In genomic region chr9:65298761-65299160, GRCm38 (mm10) we compare ENCODE assay signal across 25 mouse cellular contexts. TPM values are rescaled to one million over a fixed set of nuclear protein-coding genes. Genes with fewer than 3 reads are reported as not detected.
"Had no signal": no experiment of that assay in that cellular context is flagged by ENCODE, and none has a peak within 500 bp of the region (broad histone marks: within the 10 kb centered on the region; RNA-seq: fewer than 3 reads in every experiment).

No protein-coding gene starts in this region.

- ATAC-seq: midbrain, embryonic 13.5 days; midbrain, embryonic 16.5 days had no signal

- DNase-seq: kidney, postnatal 14 days; kidney, postnatal 4 days; left cerebral cortex, postnatal 4 days; lung, adult 18-20 months; lung, postnatal 10 days; lung, postnatal 36 days; retina, postnatal 1 day; right cerebral cortex, postnatal 25 days; spleen, adult 18-20 months; thymus, postnatal 25 days had no signal

- H3K9ac ChIP-seq: limb, embryonic 12.5 days; limb, embryonic 15.5 days; liver, embryonic 14.5 days; lung, embryonic 15.5 days; midbrain, embryonic 13.5 days; neural tube, embryonic 13.5 days; stomach, embryonic 15.5 days had no signal

- H3K4me2 ChIP-seq: limb, embryonic 12.5 days; limb, embryonic 15.5 days; lung, embryonic 15.5 days; midbrain, embryonic 13.5 days; neural tube, embryonic 13.5 days; stomach, embryonic 15.5 days had no signal

- H3K27ac ChIP-seq: limb, embryonic 12.5 days; limb, embryonic 15.5 days; liver, embryonic 14.5 days; lung, embryonic 15.5 days; midbrain, embryonic 10.5 days; midbrain, embryonic 13.5 days; neural tube, embryonic 13.5 days; stomach, embryonic 15.5 days had no signal

- H3K27me3 ChIP-seq: limb, embryonic 12.5 days; limb, embryonic 15.5 days; lung, embryonic 15.5 days; megakaryocyte, embryonic 14.5 days; midbrain, embryonic 13.5 days; neural tube, embryonic 13.5 days; stomach, embryonic 15.5 days had no signal

- H3K4me1 ChIP-seq: stomach, embryonic 15.5 days had no signal

- H3K4me3 ChIP-seq: limb, embryonic 12.5 days; limb, embryonic 15.5 days; lung, embryonic 15.5 days; megakaryocyte, embryonic 14.5 days; midbrain, embryonic 10.5 days; midbrain, embryonic 13.5 days; myocyte; neural tube, embryonic 13.5 days; stomach, embryonic 15.5 days had no signal

- H3K9me3 ChIP-seq: limb, embryonic 12.5 days; limb, embryonic 15.5 days; lung, embryonic 15.5 days; megakaryocyte, embryonic 14.5 days; midbrain, embryonic 10.5 days; midbrain, embryonic 13.5 days; neural tube, embryonic 13.5 days; stomach, embryonic 15.5 days had no signal

RNA-seq across cellular contexts. Expression of gene Cilp, which starts 33.8 kb away (rescaled TPM):
- total RNA-seq: layer of hippocampus, adult 18-20 months; left cerebral cortex, postnatal 14 days; left cerebral cortex, postnatal 4 days; monocyte, adult 5-6 weeks; neutrophil, adult 5-6 weeks had no signal
